23 mouse cellular contexts compared by ENCODE assay signal in the genomic region with DNA sequence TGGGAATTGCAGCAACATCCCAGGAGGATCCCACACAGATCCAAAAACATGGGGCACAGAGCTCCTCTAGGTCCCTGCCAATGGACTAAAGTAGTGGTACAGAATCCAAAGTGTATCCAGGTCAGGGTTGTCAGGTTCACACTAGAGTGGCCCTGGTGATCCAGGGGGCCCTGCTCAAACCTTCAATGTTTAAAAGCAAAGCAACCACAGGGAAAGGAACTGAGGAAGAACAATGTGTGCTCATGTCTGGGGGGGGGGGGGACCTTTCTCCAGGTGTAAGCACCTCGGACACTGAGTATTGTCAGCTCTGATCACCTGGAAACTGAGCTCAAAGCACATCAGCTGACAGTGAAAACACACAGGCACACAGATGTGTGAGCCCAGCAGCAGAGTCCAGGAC.
DNase-seq lines count a peak whose midpoint lies in the region; ATAC-seq lines count a peak whose summit lies in the region.
"Had no signal": no experiment of that assay in that cellular context is flagged by ENCODE, and none has a peak within 500 bp of the region (broad histone marks: within the 10 kb centered on the region; RNA-seq: fewer than 3 reads in every experiment).

No protein-coding gene starts in this region.

- WGBS in forebrain, embryonic 11.5 days = 88% methylated on average over 1 of the region's 1 CpGs
- WGBS in forebrain, embryonic 16.5 days = 77% methylated on average over 1 of the region's 1 CpGs
- 80% methylated on average over 1 of the region's 1 CpGs for WGBS in kidney, embryonic 16.5 days
- WGBS in midbrain, embryonic 15.5 days = 75% methylated on average over 1 of the region's 1 CpGs
- WGBS in midbrain, embryonic 14.5 days = 83% methylated on average over 1 of the region's 1 CpGs

- no peaks in the 10 kb centered on the region for H3K27me3 ChIP-seq in forebrain, embryonic 11.5 days (ENCODE audit: control insufficient read depth, insufficient read depth, low read length)
- no peaks in the 10 kb centered on the region for H3K27me3 ChIP-seq in forebrain, embryonic 16.5 days (replicated peaks; ENCODE audit: control insufficient read depth, insufficient read depth, low read length)
- H3K27me3 ChIP-seq in kidney, embryonic 16.5 days (ENCODE audit: insufficient read depth, low read length) = no peaks in the 10 kb centered on the region
- no peaks in the 10 kb centered on the region for H3K27me3 ChIP-seq in midbrain, embryonic 15.5 days (replicated peaks)
- no peaks in the 10 kb centered on the region for H3K27me3 ChIP-seq in midbrain, embryonic 14.5 days (ENCODE audit: control insufficient read depth, insufficient read depth, low read length)
- H3K27me3 ChIP-seq: embryonic facial prominence, embryonic 15.5 days; hindbrain, embryonic 13.5 days had no signal

- H3K4me1 ChIP-seq in forebrain, embryonic 11.5 days (replicated peaks; ENCODE audit: control insufficient read depth, insufficient read depth, low read length) = peaks cover 2% of the 10 kb centered on the region; the same call in 1 of the 2 replicates
- peaks cover 16% of the 10 kb centered on the region for H3K4me1 ChIP-seq in forebrain, embryonic 16.5 days (replicated peaks; ENCODE audit: control insufficient read depth, insufficient read depth, low read length)
- H3K4me1 ChIP-seq in kidney, embryonic 16.5 days (ENCODE audit: insufficient read depth, low read length) = peaks cover 13% of the 10 kb centered on the region
- H3K4me1 ChIP-seq in midbrain, embryonic 15.5 days = 0 out of 2 replicates have a peak, but pooled peaks cover 8% of the 10 kb centered on the region
- H3K4me1 ChIP-seq in midbrain, embryonic 14.5 days (ENCODE audit: control insufficient read depth, insufficient read depth, low read length) = no peaks in the 10 kb centered on the region
- H3K4me1 ChIP-seq: hindbrain, embryonic 13.5 days; midbrain, embryonic 10.5 days had no signal

- no peak for DNase-seq in forebrain, embryonic 11.5 days (ENCODE audit: low spot score)
- no peak for DNase-seq in kidney, adult 11 months
- DNase-seq in midbrain, embryonic 14.5 days = no peak
- no peak for DNase-seq in left cerebral cortex, adult 11 months (ENCODE audit: low spot score)
- no peak for DNase-seq in right cerebral cortex, postnatal 25 days
- DNase-seq: adrenal gland, postnatal 10 days; cerebellum, adult 9-10 months; heart, adult 18-20 months; heart, postnatal 14 days; kidney, postnatal 14 days; left cerebral cortex, postnatal 4 days had no signal

- H3K4me2 ChIP-seq in forebrain, embryonic 11.5 days (ENCODE audit: low read depth, low read length, severe bottlenecking) = no peak overlapping the region
- H3K4me2 ChIP-seq in forebrain, embryonic 16.5 days (ENCODE audit: low read length) = no peak overlapping the region
- no peak overlapping the region for H3K4me2 ChIP-seq in kidney, embryonic 16.5 days (replicated peaks; ENCODE audit: low read depth, low read length)
- H3K4me2 ChIP-seq in midbrain, embryonic 15.5 days = no peak overlapping the region
- H3K4me2 ChIP-seq in midbrain, embryonic 14.5 days (ENCODE audit: low read length) = no peak overlapping the region
- H3K4me2 ChIP-seq: embryonic facial prominence, embryonic 15.5 days; hindbrain, embryonic 13.5 days had no signal

- H3K36me3 ChIP-seq in forebrain, embryonic 11.5 days (ENCODE audit: control insufficient read depth, insufficient read depth, low read length) = no peaks in the 10 kb centered on the region
- no peaks in the 10 kb centered on the region for H3K36me3 ChIP-seq in forebrain, embryonic 16.5 days (ENCODE audit: control insufficient read depth, insufficient read depth)
- H3K36me3 ChIP-seq in kidney, embryonic 16.5 days (ENCODE audit: insufficient read depth, low read length) = no peaks in the 10 kb centered on the region
- no peaks in the 10 kb centered on the region for H3K36me3 ChIP-seq in midbrain, embryonic 15.5 days (replicated peaks)
- H3K36me3 ChIP-seq in midbrain, embryonic 14.5 days (ENCODE audit: control insufficient read depth, insufficient read depth, low read length) = no peaks in the 10 kb centered on the region
- H3K36me3 ChIP-seq: embryonic facial prominence, embryonic 15.5 days; G1E; hindbrain, embryonic 13.5 days; midbrain, embryonic 10.5 days had no signal

- ATAC-seq in forebrain, embryonic 11.5 days (replicated peaks; ENCODE audit: low FRiP score) = no peak; the same call in 1 of the 2 replicates
- no peak for ATAC-seq in forebrain, embryonic 16.5 days
- ATAC-seq in kidney, embryonic 16.5 days (ENCODE audit: low FRiP score, low TSS enrichment) = no peak
- 0 out of 2 replicates have a peak, but pooled peaks have one; percentile 28 for ATAC-seq in midbrain, embryonic 15.5 days (replicated peaks)
- no peak for ATAC-seq in midbrain, embryonic 14.5 days (ENCODE audit: low FRiP score, low TSS enrichment)
- ATAC-seq: activated CD4-positive, CD25-positive, alpha-beta regulatory T cell, adult 4 months; inflammation-experienced regulatory T-cells, adult 6 months had no signal

- no peak overlapping the region for H3K9ac ChIP-seq in forebrain, embryonic 11.5 days (ENCODE audit: low read length)
- no peak overlapping the region for H3K9ac ChIP-seq in forebrain, embryonic 16.5 days (replicated peaks; ENCODE audit: low read depth, low read length)
- no peak overlapping the region for H3K9ac ChIP-seq in kidney, embryonic 16.5 days (replicated peaks; ENCODE audit: low read length)
- H3K9ac ChIP-seq in midbrain, embryonic 15.5 days = no peak overlapping the region
- H3K9ac ChIP-seq in midbrain, embryonic 14.5 days (replicated peaks; ENCODE audit: low read length) = no peak overlapping the region
- H3K9ac ChIP-seq: embryonic facial prominence, embryonic 15.5 days; hindbrain, embryonic 13.5 days; liver, embryonic 14.5 days had no signal

- no peak overlapping the region for H3K4me3 ChIP-seq in forebrain, embryonic 11.5 days (ENCODE audit: low read depth, low read length)
- no peak overlapping the region for H3K4me3 ChIP-seq in forebrain, embryonic 16.5 days (replicated peaks; ENCODE audit: low read length)
- no peak overlapping the region for H3K4me3 ChIP-seq in kidney, embryonic 16.5 days (ENCODE audit: low read length)
- H3K4me3 ChIP-seq in midbrain, embryonic 15.5 days = no peak overlapping the region
- no peak overlapping the region for H3K4me3 ChIP-seq in midbrain, embryonic 14.5 days (replicated peaks; ENCODE audit: low read depth, low read length)
- H3K4me3 ChIP-seq: embryonic facial prominence, embryonic 15.5 days; hindbrain, embryonic 13.5 days; midbrain, embryonic 10.5 days had no signal

- H3K27ac ChIP-seq in forebrain, embryonic 11.5 days (ENCODE audit: low read depth, low read length) = peak overlapping the region; percentile 20; the same call in 1 of the 2 replicates
- no peak overlapping the region; the same call in 1 of the 2 replicates for H3K27ac ChIP-seq in forebrain, embryonic 16.5 days (ENCODE audit: low read length)
- H3K27ac ChIP-seq in kidney, embryonic 16.5 days (ENCODE audit: low read length) = peak overlapping the region; percentile 79
- H3K27ac ChIP-seq in midbrain, embryonic 15.5 days = no peak overlapping the region
- no peak overlapping the region for H3K27ac ChIP-seq in midbrain, embryonic 14.5 days (replicated peaks; ENCODE audit: low read depth, low read length)
- H3K27ac ChIP-seq: hindbrain, embryonic 13.5 days; liver, embryonic 14.5 days; macrophage; midbrain, embryonic 10.5 days; stomach, postnatal 0 days had no signal

- H3K9me3 ChIP-seq in forebrain, embryonic 11.5 days (ENCODE audit: control insufficient read depth, low read length) = no peaks in the 10 kb centered on the region
- no peaks in the 10 kb centered on the region for H3K9me3 ChIP-seq in forebrain, embryonic 16.5 days (ENCODE audit: control insufficient read depth, low read length)
- H3K9me3 ChIP-seq in kidney, embryonic 16.5 days (ENCODE audit: low read length) = no peaks in the 10 kb centered on the region
- H3K9me3 ChIP-seq in midbrain, embryonic 15.5 days = no peaks in the 10 kb centered on the region
- no peaks in the 10 kb centered on the region for H3K9me3 ChIP-seq in midbrain, embryonic 14.5 days (ENCODE audit: control insufficient read depth, low read length)
- H3K9me3 ChIP-seq: embryonic facial prominence, embryonic 15.5 days; midbrain, embryonic 10.5 days had no signal

Comparison
In these comparisons a context has a peak if more than half of its experiments do, and no peak if none do; other contexts are left out.
1. H3K27ac ChIP-seq: peak in forebrain, embryonic 11.5 days (single experiment) and kidney, embryonic 16.5 days (single experiment); none in forebrain, embryonic 16.5 days (single experiment), midbrain, embryonic 15.5 days (single experiment) and midbrain, embryonic 14.5 days (single experiment).